Mouse (Mus musculus): Measurements from ENCODE around the gene Atxn7l2.
A peak's percentile ranks its signal among the peaks of the same experiment; 100 is the strongest.

The Atxn7l2 gene

GRCm38 (mm10) chr3:108210771-108211139 lies at the start of gene Atxn7l2:
Gene Atxn7l2, minus strand, starts transcription at chr3:108210934.
- no peak for DNase-seq

GRCm38 (mm10) chr3:108259319-108259718 lies 48.6 kb upstream of the Atxn7l2 start:
- no peak for DNase-seq

GRCm38 (mm10) chr3:108257831-108258500 lies 47.2 kb upstream of the Atxn7l2 start:
- no peak for DNase-seq

- peak; percentile 100 for DNase-seq
Measured at GRCm38 (mm10) chr3:108256719-108257637, 46.2 kb upstream of the Atxn7l2 start, which contains the start of gene Psma5. Gene Psma5, plus strand, starts transcription at chr3:108256926.

GRCm38 (mm10) chr3:108246857-108247256 lies 36.1 kb upstream of the Atxn7l2 start:
- DNase-seq: no peak

- DNase-seq: no peak
Measured at GRCm38 (mm10) chr3:108241243-108241839, 30.6 kb upstream of the Atxn7l2 start.

GRCm38 (mm10) chr3:108237474-108238102 lies 26.9 kb upstream of the Atxn7l2 start:
- peak; percentile 67 for DNase-seq

- DNase-seq: no peak
Measured at GRCm38 (mm10) chr3:108231646-108232045, 20.9 kb upstream of the Atxn7l2 start.

- DNase-seq: no peak
Measured at GRCm38 (mm10) chr3:108227521-108227920, 16.8 kb upstream of the Atxn7l2 start.

- peak; percentile 94 for DNase-seq
Measured at GRCm38 (mm10) chr3:108226558-108227350, 16.0 kb upstream of the Atxn7l2 start, which contains the start of gene Sypl2. Gene Sypl2, minus strand, starts transcription at chr3:108226648.

- DNase-seq: peak; percentile 87
Measured at GRCm38 (mm10) chr3:108225711-108226557, 15.2 kb upstream of the Atxn7l2 start.

GRCm38 (mm10) chr3:108220661-108221060 lies 9.9 kb upstream of the Atxn7l2 start:
- DNase-seq: peak; percentile 89

GRCm38 (mm10) chr3:108214734-108215133 lies 4.0 kb upstream of the Atxn7l2 start:
- DNase-seq: no peak

- peak; percentile 93 for DNase-seq
Measured at GRCm38 (mm10) chr3:108212406-108212805, 1.7 kb upstream of the Atxn7l2 start.

- peak; percentile 84 for DNase-seq
Measured at GRCm38 (mm10) chr3:108211845-108212244, 1.1 kb upstream of the Atxn7l2 start.

GRCm38 (mm10) chr3:108209946-108210770 lies 576 bp downstream of the Atxn7l2 start:
- peak; percentile 100 for DNase-seq

- no peak for DNase-seq
Measured at GRCm38 (mm10) chr3:108209536-108209935, 1.2 kb downstream of the Atxn7l2 start.

- peak; percentile 89 for DNase-seq
Measured at GRCm38 (mm10) chr3:108209001-108209400, 1.7 kb downstream of the Atxn7l2 start.

- peak; percentile 91 for DNase-seq
Measured at GRCm38 (mm10) chr3:108206731-108207375, 3.9 kb downstream of the Atxn7l2 start.

- peak; percentile 84 for DNase-seq
Measured at GRCm38 (mm10) chr3:108205601-108206000, 5.1 kb downstream of the Atxn7l2 start.

All from heart, adult 11 months (tissue).